Mouse (Mus musculus): Measurements from ENCODE around the gene Kcne2. TPM values are rescaled to one million over a fixed set of nuclear protein-coding genes. Genes with fewer than 3 reads are reported as not detected.

The Kcne2 gene
- polyA plus RNA-seq (2017; shearing (Covaris generic)) = not detected

GRCm38 (mm10) chr16:92292101-92292500 lies at the start of gene Kcne2:
TSS of gene Kcne2 (plus strand) at chr16:92292389.
- ATAC-seq = no peak

- no peak for ATAC-seq
Observed at GRCm38 (mm10) chr16:92245909-92246308, 46.3 kb upstream of the Kcne2 start.

GRCm38 (mm10) chr16:92246974-92247373 lies 45.2 kb upstream of the Kcne2 start:
- ATAC-seq = no peak

- no peak for ATAC-seq
Observed at GRCm38 (mm10) chr16:92247700-92248099, 44.5 kb upstream of the Kcne2 start.

GRCm38 (mm10) chr16:92249681-92250080 lies 42.5 kb upstream of the Kcne2 start:
- no peak for ATAC-seq

DNA sequence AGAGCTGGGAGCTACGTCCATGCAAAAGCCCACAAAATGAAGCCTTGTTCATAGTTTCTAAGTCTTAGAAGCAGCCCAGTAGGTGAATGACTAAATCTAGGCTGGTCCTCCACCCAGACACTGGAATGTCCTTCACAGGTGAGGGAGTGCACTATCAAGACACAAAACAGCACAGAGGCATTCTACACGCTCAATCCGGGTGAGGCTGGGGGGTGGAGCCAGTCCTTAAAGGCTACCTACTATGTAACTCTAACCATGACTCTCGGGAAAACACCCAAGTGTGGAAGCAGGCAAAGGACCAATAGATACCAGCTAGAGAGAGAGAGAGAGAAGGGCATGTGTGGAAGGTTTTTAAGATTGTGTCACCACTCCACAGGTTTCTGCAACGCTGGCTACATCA lies 41.7 kb upstream of the Kcne2 start:
- no peak for ATAC-seq

DNA sequence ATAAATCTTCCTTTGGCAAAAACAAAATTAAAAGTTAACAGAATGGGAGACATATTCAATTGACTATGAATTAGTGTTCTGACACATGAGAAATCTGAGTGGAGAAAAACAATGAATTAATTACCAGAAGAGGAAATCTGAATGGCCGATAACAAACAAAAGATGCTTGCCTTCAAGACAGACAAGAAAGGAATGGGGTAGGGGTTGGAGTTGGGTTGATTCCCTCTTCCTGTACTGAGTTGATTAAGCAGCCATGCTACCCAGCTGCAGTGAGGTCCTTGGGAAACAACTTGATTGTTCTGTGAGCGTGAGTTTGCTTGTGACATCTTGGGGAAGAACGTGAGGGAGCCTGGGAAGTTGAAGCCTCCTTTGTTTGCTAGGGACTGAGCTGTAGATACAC lies 37.9 kb upstream of the Kcne2 start:
- no peak for ATAC-seq

GRCm38 (mm10) chr16:92267861-92268260 lies 24.3 kb upstream of the Kcne2 start:
- ATAC-seq = no peak

- ATAC-seq = no peak
Observed at GRCm38 (mm10) chr16:92274516-92274915, 17.7 kb upstream of the Kcne2 start.

DNA sequence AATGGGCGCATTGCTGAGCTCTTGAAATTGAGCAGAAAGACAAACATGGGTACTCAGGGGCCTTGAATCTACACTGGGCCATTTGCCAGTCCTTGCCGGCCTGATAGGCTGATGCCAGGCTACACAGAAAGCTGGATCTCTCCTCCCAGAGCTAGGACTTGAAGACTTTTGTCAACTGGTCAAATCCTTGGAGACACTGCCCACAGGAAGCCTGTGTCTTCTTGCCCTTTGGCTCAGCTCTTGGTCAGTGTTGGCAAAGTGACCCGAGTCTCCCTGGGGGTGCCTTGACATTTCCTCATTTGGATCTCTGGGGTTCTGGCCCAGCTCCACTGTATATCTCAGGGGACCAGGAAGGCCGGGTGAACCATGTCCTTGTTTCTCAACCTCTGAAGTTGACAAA lies 16.7 kb upstream of the Kcne2 start:
- no peak for ATAC-seq

- ATAC-seq = no peak
Observed at GRCm38 (mm10) chr16:92282671-92283070, 9.5 kb upstream of the Kcne2 start.

- ATAC-seq = no peak
Observed at GRCm38 (mm10) chr16:92285068-92285467, 7.1 kb upstream of the Kcne2 start.

GRCm38 (mm10) chr16:92286609-92287008 lies 5.6 kb upstream of the Kcne2 start:
- ATAC-seq = no peak

- ATAC-seq = no peak
Observed at GRCm38 (mm10) chr16:92288778-92289177, 3.4 kb upstream of the Kcne2 start.

DNA sequence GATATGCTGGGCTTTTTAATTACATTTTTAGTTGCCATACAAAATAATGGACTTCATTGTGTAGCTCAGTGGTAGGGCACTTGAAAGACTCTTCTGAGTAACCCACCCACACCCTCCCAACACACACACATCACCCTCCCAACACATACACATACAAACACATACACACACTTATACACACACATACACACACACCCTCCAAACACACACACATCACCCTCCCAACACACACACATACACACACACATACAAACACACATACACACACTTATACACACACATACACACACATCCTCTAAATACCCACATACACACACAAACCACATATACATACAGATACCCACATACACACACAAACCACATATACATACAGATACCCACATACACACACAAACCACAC lies 2.1 kb upstream of the Kcne2 start:
- ATAC-seq = no peak

GRCm38 (mm10) chr16:92294267-92294970 lies 2.2 kb downstream of the Kcne2 start:
- ATAC-seq = no peak

- no peak for ATAC-seq
Observed at GRCm38 (mm10) chr16:92295328-92295727, 3.1 kb downstream of the Kcne2 start.

DNA sequence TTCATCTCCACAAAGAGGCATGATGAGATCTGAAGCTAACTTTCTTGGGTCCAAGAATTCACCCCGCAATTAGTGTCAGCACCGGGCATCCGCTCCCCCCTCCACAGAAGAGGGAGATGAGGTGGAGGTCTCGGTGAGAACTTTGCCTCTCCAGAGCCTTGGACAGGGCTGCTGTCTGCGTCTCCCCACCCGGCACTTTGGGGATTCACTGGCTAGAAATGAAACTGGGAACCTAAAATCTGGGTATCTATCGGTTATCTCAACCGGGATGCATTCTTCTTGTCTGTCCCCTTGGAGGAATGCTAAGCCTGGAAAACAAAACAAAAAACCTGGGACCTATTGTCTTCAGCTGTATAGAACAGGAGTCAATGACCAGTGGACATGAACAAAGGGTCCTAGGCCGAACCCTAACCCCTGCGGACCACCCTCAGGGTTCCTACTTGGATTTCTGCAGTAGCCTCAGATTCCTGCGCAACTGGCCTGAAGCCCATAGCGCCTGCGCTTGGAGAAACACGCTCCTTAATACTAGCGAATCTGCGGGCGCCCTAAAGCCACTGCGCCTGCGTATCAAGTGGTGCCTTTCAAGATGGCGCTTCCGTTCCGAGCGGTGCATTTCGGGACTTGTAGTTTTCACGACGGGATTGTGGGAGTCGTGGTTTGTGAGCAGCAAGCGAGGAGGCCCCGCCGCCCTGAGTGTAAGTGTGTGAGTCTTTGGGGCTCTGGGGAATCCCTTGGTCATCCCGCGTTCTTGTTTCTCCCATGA lies 8.6 kb downstream of the Kcne2 start, which contains the start of gene Smim11:
Gene Smim11, plus strand, starts transcription at position 638 of the 763 bp plus-strand sequence.
- peak; percentile 95 for ATAC-seq

GRCm38 (mm10) chr16:92301412-92301806 lies 9.2 kb downstream of the Kcne2 start:
- no peak for ATAC-seq

GRCm38 (mm10) chr16:92301989-92302388 lies 9.8 kb downstream of the Kcne2 start:
- ATAC-seq = no peak

- no peak for ATAC-seq
Observed at GRCm38 (mm10) chr16:92302506-92302905, 10.3 kb downstream of the Kcne2 start.

DNA sequence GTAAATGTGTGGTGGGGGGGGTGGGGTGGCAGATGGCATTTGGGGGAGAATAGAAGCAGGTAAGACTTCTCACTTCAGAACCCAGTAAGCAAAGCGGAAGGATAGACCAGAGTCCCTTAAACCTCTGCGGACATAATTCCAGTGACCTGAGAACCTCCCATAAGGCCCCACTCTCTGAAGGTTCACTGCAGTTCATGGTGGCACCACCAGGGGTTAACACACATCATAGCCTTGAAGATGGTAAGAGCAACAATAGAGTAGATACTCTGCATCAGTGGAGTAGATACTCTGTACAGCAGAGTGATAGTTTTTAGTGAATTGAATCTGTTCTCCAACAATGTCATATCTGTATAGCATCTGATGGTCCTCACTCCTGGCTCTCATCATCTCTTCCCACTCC lies 13.3 kb downstream of the Kcne2 start:
- ATAC-seq = no peak

DNA sequence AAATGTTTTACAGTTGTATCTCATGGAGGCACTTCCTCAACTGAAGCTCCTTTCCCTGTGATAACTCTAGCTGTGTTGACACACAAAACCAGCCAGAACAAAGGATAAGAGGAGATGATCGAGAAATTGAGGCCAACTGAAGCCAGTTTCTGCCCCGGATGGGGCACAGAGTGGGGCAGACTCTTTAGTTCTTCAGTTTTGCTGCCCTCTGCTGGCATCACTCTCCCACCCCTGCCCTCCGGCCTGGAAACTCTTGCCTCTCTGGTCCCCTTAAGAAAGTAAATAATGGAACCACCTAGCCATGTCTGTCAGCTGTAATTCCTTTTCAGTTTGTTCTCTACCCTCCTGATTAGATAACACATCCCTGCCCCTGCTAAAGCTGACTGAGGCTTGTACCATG lies 15.8 kb downstream of the Kcne2 start:
- ATAC-seq = no peak

DNA sequence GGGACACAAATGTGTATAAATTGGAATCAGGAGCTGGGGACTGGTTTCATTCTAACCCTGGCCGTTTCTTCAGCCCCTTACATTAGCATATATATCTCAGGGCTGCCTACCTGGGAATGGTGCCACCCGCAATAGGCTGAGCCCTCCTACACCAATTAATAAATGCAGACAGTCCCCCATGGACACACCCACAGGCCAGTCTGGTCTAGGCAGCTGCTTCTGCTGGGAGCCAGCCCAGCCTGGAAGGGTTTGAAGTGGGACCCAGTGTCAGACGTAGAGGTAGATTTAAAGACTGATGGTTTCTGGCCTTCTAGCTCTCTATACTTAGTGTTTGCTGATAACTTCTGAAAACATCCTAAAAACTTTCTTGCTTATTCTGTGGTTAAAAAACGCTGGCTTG lies 16.9 kb downstream of the Kcne2 start:
- ATAC-seq = no peak
